Mouse (Mus musculus) liver, embryonic 13.5 days (tissue): ENCODE results near the gene Xpo6. TPM values are rescaled to one million over a fixed set of nuclear protein-coding genes. Genes with fewer than 3 reads are reported as not detected.

Source experiments
- ATAC-seq: fragments of 200-750 bp; cut with Nextera tagmentation; 2 replicates; pipeline ENCODE4 v1.8.0; 2017; ENCODE audit warnings: low read depth, mild to moderate bottlenecking, moderate number of reproducible peaks, moderate library complexity
- DNase-seq: peaks from one replicate; pipeline ENCODE4 v3.0.0; 2022
- H3K27ac ChIP-seq: fragments of 300-500 bp; sonication (generic); 2 replicates; pipeline ENCODE4 v1.5.1; 2015; ENCODE audit warnings: moderate library complexity, mild to moderate bottlenecking, inconsistent platforms
- H3K27me3 ChIP-seq: fragments of 300-500 bp; sonication (generic); 2 replicates; pipeline ENCODE4 v1.6.1; 2015; ENCODE audit warnings: mild to moderate bottlenecking, inconsistent platforms
- H3K36me3 ChIP-seq: fragments of 300-500 bp; sonication (generic); 2 replicates; pipeline ENCODE4 v1.6.1; 2015; ENCODE audit warnings: mild to moderate bottlenecking, inconsistent platforms
- H3K4me1 ChIP-seq: fragments of 300-500 bp; sonication (generic); replicated peaks from 2 replicates; pipeline ENCODE4 v1.6.1; 2015; ENCODE audit warnings: inconsistent platforms
- H3K4me2 ChIP-seq: fragments of 300-500 bp; sonication (generic); 2 replicates; pipeline ENCODE4 v1.6.1; 2015; ENCODE audit warnings: inconsistent platforms, mild to moderate bottlenecking, moderate library complexity
- H3K4me3 ChIP-seq: fragments of 300-500 bp; sonication (generic); replicated peaks from 2 replicates; pipeline ENCODE4 v1.5.1; 2015; ENCODE audit warnings: mild to moderate bottlenecking, inconsistent platforms
- H3K9ac ChIP-seq: fragments of 300-500 bp; sonication (generic); 2 replicates; pipeline ENCODE4 v1.6.1; 2015; ENCODE audit warnings: mild to moderate bottlenecking, inconsistent platforms
- H3K9me3 ChIP-seq: fragments of 300-500 bp; sonication (generic); replicated peaks from 2 replicates; pipeline ENCODE4 v1.6.1; 2016; ENCODE audit warnings: inconsistent platforms
- WGBS: fragments of 180-500 bp; shearing (Covaris S2); methylation state at CpG from one replicate; pipeline ENCODE4 v1.1.7; 2015; ENCODE audit not compliant: insufficient replicate concordance; 5-methylcytosine and 5-hydroxymethylcytosine counted together
- polyA plus RNA-seq: library from polyadenylated mRNA; unstranded; fragments of >200 nt; fragmentation: Nextera tagmentation; extraction: Ambion mirVana; gene quantifications from 2 replicates; pipeline ENCODE4 v1.2.1, GENCODE M21; 2015

Xpo6 gene
- polyA plus RNA-seq, 1 experiment from 2014 or later = 19.5 TPM

- Histone ChIP-seq H3K9me3 (no peaks in the 10 kb centered on the region), H3K4me3 (peak overlapping the region; percentile 44), H3K4me2 (peak overlapping the region; percentile 62), H3K36me3 (no peaks in the 10 kb centered on the region), H3K9ac (no peak overlapping the region), H3K4me1 (no peaks in the 10 kb centered on the region), H3K27ac (no peak overlapping the region), H3K27me3 (peaks cover 70% of the 10 kb centered on the region)
- 19% methylated on average over 16 of the region's 16 CpGs for WGBS
- ATAC-seq (no peak), DNase-seq (no peak)
Observed at GRCm38 (mm10) chr7:126080949-126081654, 119.2 kb downstream of the Xpo6 start.

- no peak for ATAC-seq
Observed at GRCm38 (mm10) chr7:126076935-126077334, 123.4 kb downstream of the Xpo6 start.

DNA sequence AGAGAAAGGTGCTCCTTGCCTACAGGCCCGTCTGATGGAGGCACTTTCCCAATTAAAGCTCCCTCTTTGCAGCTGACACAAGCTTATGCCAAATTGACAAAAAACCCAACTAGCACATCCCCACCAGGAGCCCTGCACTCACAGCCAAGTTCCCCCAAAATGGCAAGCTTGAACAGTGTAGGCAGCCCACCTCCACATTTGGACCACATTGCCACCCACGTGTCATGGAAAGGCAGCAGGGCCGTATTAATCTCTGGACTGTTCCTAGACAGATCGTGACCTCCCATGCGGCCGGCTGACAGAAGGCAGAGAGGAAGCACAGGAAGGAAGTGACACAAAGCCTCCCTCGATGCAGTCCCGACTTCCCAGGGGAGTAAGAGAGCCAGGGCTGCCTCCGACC, 125.2 kb downstream of the Xpo6 start:
- Histone ChIP-seq H3K4me1 (no peaks in the 10 kb centered on the region), H3K4me2 (no peak overlapping the region), H3K27me3 (peaks cover 18% of the 10 kb centered on the region), H3K36me3 (no peaks in the 10 kb centered on the region), H3K9me3 (no peaks in the 10 kb centered on the region), H3K27ac (no peak overlapping the region), H3K9ac (no peak overlapping the region), H3K4me3 (no peak overlapping the region)
- ATAC-seq (no peak), DNase-seq (no peak)
- 7% methylated on average over 9 of the region's 9 CpGs for WGBS

More at GRCm38 (mm10) chr7:126076935-126077334, 123.4 kb downstream of the Xpo6 start:
- Histone ChIP-seq H3K9ac (no peak overlapping the region), H3K4me3 (no peak overlapping the region), H3K4me2 (no peak overlapping the region), H3K27ac (no peak overlapping the region), H3K36me3 (no peaks in the 10 kb centered on the region), H3K4me1 (no peaks in the 10 kb centered on the region), H3K9me3 (no peaks in the 10 kb centered on the region), H3K27me3 (peaks cover 37% of the 10 kb centered on the region)
- DNase-seq = no peak
- WGBS = 78% methylated on average over 1 of the region's 1 CpGs

DNA sequence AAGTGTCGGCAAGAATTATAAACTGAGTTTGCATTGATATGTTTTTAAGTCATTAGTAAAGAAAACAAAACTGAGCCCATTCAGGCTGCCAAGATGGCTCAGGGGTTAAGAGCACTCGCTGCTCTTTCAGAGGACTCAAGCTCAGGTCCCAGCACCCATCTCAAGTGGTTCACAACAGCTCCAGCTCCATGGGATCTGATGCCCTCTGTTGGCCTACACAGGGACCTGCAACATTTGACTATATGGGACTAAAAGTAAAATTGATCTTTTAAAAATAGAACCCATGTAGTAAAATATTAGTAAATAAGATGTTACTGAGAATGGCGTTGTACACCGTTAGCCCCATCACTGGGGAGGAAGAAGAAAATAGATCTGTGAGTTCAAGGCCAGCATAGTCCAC, 130.0 kb downstream of the Xpo6 start:
- no peak overlapping the region for H3K4me2 ChIP-seq
- WGBS = 74% methylated on average over 4 of the region's 4 CpGs
- no peak overlapping the region for H3K4me3 ChIP-seq
- no peak overlapping the region for H3K27ac ChIP-seq
- no peaks in the 10 kb centered on the region for H3K9me3 ChIP-seq
- no peak for ATAC-seq
- H3K4me1 ChIP-seq = no peaks in the 10 kb centered on the region
- H3K27me3 ChIP-seq = peaks cover 10% of the 10 kb centered on the region; the same call in 1 of the 2 replicates
- H3K36me3 ChIP-seq = no peaks in the 10 kb centered on the region
- DNase-seq = no peak
- H3K9ac ChIP-seq = no peak overlapping the region

GRCm38 (mm10) chr7:126066777-126067176, 133.5 kb downstream of the Xpo6 start:
- 58% methylated on average over 14 of the region's 14 CpGs for WGBS

DNA sequence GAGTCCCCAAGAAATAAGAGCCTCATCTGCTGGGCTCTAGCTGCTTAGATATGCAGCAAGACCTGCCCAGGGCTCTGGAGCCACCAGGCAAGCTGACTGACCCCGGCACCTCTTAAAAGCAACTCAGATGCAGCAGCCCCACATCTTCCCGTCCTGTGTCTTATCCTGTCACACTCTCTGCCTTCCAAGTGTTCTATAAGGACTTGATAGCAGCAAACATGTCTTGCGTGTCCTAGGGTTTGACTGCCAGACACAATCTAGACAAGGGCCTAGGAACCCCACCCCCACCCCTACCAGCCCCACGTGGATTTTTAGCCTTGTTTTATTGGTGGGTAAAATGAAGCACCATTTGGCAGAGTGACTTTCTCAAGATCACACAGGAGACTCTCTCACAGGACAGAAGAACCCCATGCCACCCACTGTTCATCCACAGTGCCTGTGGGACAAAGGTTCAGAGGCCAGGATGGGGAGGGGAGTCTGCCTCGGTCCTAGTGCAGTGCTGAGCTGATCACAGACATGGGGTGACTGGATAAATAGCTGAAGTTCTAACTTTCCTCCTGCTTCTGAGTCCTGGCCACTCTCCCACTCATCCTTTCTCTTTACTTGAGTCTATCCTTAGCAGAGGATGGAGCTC, 134.9 kb downstream of the Xpo6 start:
- no peak for DNase-seq
- no peak for ATAC-seq
- Histone ChIP-seq H3K27ac (no peak overlapping the region), H3K9me3 (no peaks in the 10 kb centered on the region), H3K4me3 (no peak overlapping the region), H3K36me3 (no peaks in the 10 kb centered on the region), H3K27me3 (peaks cover 29% of the 10 kb centered on the region; the same call in 1 of the 2 replicates), H3K9ac (no peak overlapping the region), H3K4me1 (no peaks in the 10 kb centered on the region), H3K4me2 (no peak overlapping the region)
- WGBS = 53% methylated on average over 5 of the region's 5 CpGs

More at GRCm38 (mm10) chr7:126066777-126067176, 133.5 kb downstream of the Xpo6 start:
- peaks cover 24% of the 10 kb centered on the region; the same call in 1 of the 2 replicates for H3K27me3 ChIP-seq
- no peaks in the 10 kb centered on the region for H3K9me3 ChIP-seq
- ATAC-seq = no peak
- no peak overlapping the region for H3K4me3 ChIP-seq
- H3K36me3 ChIP-seq = no peaks in the 10 kb centered on the region
- no peaks in the 10 kb centered on the region for H3K4me1 ChIP-seq
- H3K27ac ChIP-seq = no peak overlapping the region
- no peak overlapping the region for H3K9ac ChIP-seq
- no peak overlapping the region for H3K4me2 ChIP-seq
- no peak for DNase-seq

- peaks cover 41% of the 10 kb centered on the region; the same call in 1 of the 2 replicates for H3K27me3 ChIP-seq
Observed at GRCm38 (mm10) chr7:126062228-126062627, 138.1 kb downstream of the Xpo6 start.

DNA sequence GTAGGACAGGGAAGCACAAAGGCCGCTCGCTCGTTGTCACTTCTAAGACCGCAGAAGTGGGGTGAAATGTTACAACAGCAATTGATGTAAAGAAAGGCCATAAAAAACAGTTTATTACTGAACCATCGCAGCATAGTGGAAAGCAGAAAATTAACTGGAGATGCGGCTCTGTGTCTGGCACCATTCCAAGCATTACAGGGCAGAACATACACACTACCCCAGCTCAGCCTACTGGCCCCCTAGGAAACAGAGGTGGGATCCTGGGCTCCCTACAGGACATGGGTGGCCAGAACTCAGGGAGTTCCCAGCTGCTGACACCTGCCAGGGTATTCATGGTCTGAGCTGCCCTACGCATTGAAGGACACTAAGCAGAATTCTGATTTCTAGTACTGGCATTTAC, 141.4 kb downstream of the Xpo6 start:
- Histone ChIP-seq H3K9ac (no peak overlapping the region), H3K4me1 (no peaks in the 10 kb centered on the region), H3K4me2 (no peak overlapping the region), H3K4me3 (no peak overlapping the region), H3K9me3 (no peaks in the 10 kb centered on the region), H3K36me3 (no peaks in the 10 kb centered on the region), H3K27me3 (peaks cover 51% of the 10 kb centered on the region), H3K27ac (no peak overlapping the region)
- ATAC-seq = no peak
- WGBS = 72% methylated on average over 7 of the region's 7 CpGs
- DNase-seq = no peak

More at GRCm38 (mm10) chr7:126062228-126062627, 138.1 kb downstream of the Xpo6 start:
- H3K9me3 ChIP-seq = no peaks in the 10 kb centered on the region
- ATAC-seq = no peak
- DNase-seq = no peak
- H3K4me3 ChIP-seq = no peak overlapping the region
- no peak overlapping the region for H3K9ac ChIP-seq
- no peak overlapping the region for H3K4me2 ChIP-seq
- no peaks in the 10 kb centered on the region for H3K4me1 ChIP-seq
- WGBS = 74% methylated on average over 4 of the region's 4 CpGs
- H3K27ac ChIP-seq = no peak overlapping the region
- H3K36me3 ChIP-seq = no peaks in the 10 kb centered on the region

DNA sequence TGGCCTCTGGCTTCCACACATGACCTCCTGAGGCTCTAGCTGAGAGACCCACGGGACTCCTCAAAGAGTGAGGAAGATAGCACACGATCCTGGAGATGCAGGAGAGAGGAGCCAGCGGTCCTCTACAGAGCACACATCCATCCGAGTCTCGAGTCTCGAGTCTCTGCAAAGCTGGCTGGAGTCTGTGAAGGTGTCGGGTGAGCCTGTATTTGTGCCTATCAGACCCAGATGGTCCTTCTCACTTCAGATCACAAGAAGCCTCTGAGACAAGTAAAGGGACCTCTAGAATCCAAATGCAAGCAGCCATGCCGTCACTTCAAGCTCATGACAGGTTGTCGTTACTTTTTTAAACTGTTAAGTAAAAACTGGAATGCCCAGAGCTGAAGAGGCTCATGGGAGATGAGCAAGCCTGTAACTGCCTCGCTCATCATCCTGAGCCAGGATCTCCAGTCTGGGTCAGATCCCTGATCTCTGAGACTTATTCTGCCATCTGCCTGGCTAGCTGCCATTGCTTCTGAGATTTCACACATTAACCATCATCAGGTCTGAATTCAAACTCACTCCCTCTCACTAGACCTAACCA, 142.9 kb downstream of the Xpo6 start:
- peaks cover 54% of the 10 kb centered on the region for H3K27me3 ChIP-seq

GRCm38 (mm10) chr7:126054574-126054973, 145.7 kb downstream of the Xpo6 start:
- H3K4me1 ChIP-seq = no peaks in the 10 kb centered on the region; the same call in 1 of the 2 replicates
- H3K4me3 ChIP-seq = no peak overlapping the region
- no peaks in the 10 kb centered on the region for H3K36me3 ChIP-seq
- no peaks in the 10 kb centered on the region for H3K9me3 ChIP-seq
- no peak overlapping the region for H3K4me2 ChIP-seq
- DNase-seq (no peak), ATAC-seq (no peak)
- WGBS = 44% methylated on average over 6 of the region's 6 CpGs
- H3K9ac ChIP-seq = no peak overlapping the region
- H3K27ac ChIP-seq = no peak overlapping the region
- peaks cover 46% of the 10 kb centered on the region for H3K27me3 ChIP-seq

More for the DNA sequence above, 142.9 kb downstream of the Xpo6 start:
- Histone ChIP-seq H3K4me2 (no peak overlapping the region), H3K4me1 (no peaks in the 10 kb centered on the region), H3K9me3 (no peaks in the 10 kb centered on the region), H3K9ac (no peak overlapping the region), H3K27ac (no peak overlapping the region), H3K36me3 (no peaks in the 10 kb centered on the region), H3K4me3 (no peak overlapping the region)
- ATAC-seq (no peak), DNase-seq (no peak)
- 55% methylated on average over 10 of the region's 10 CpGs for WGBS

- ATAC-seq = no peak
- Histone ChIP-seq H3K4me1 (no peaks in the 10 kb centered on the region; the same call in 1 of the 2 replicates), H3K9me3 (no peaks in the 10 kb centered on the region), H3K4me3 (no peak overlapping the region), H3K36me3 (no peaks in the 10 kb centered on the region), H3K9ac (no peak overlapping the region), H3K27ac (no peak overlapping the region), H3K4me2 (no peak overlapping the region), H3K27me3 (peaks cover 45% of the 10 kb centered on the region)
- WGBS = 67% methylated on average over 7 of the region's 7 CpGs
- DNase-seq = no peak
Observed at GRCm38 (mm10) chr7:126053618-126054017, 146.7 kb downstream of the Xpo6 start.
